Mouse (Mus musculus) right cerebral cortex, postnatal 25 days (tissue): ENCODE measurements around the gene Aven.

ENCODE experiments used
- DNase-seq: peaks from one replicate; pipeline ENCODE4 v3.0.0; 2022

The Aven gene

GRCm38 (mm10) chr2:112491629-112492028, 1.1 kb upstream of the Aven start:
- no peak for DNase-seq

GRCm38 (mm10) chr2:112492431-112492855, 321 bp upstream of the Aven start:
- DNase-seq, result no peak

- no peak for DNase-seq
Measured at GRCm38 (mm10) chr2:112493539-112494260, 936 bp downstream of the Aven start.

GRCm38 (mm10) chr2:112497851-112498250, 5.1 kb downstream of the Aven start:
- no peak for DNase-seq

- peak; percentile 61 for DNase-seq
Measured at GRCm38 (mm10) chr2:112501209-112501608, 8.4 kb downstream of the Aven start.

GRCm38 (mm10) chr2:112503978-112504377, 11.2 kb downstream of the Aven start:
- DNase-seq, result no peak

GRCm38 (mm10) chr2:112506841-112507435, 14.2 kb downstream of the Aven start:
- DNase-seq, result no peak

GRCm38 (mm10) chr2:112507444-112507843, 14.7 kb downstream of the Aven start:
- no peak for DNase-seq

- no peak for DNase-seq
Measured at GRCm38 (mm10) chr2:112510140-112510539, 17.4 kb downstream of the Aven start.

GRCm38 (mm10) chr2:112513036-112513435, 20.3 kb downstream of the Aven start:
- no peak for DNase-seq

GRCm38 (mm10) chr2:112516728-112517127, 24.0 kb downstream of the Aven start:
- no peak for DNase-seq

- DNase-seq, result no peak
Measured at GRCm38 (mm10) chr2:112517218-112517617, 24.5 kb downstream of the Aven start.

- no peak for DNase-seq
Measured at GRCm38 (mm10) chr2:112518541-112518940, 25.8 kb downstream of the Aven start.

GRCm38 (mm10) chr2:112520526-112521482, 28.0 kb downstream of the Aven start:
- DNase-seq, result no peak

- DNase-seq, result no peak
Measured at GRCm38 (mm10) chr2:112526933-112527332, 34.2 kb downstream of the Aven start.

- DNase-seq, result no peak
Measured at GRCm38 (mm10) chr2:112532812-112533496, 40.2 kb downstream of the Aven start.

- DNase-seq, result peak; percentile 16
Measured at GRCm38 (mm10) chr2:112534677-112535222, 42.0 kb downstream of the Aven start.

GRCm38 (mm10) chr2:112538783-112539182, 46.0 kb downstream of the Aven start:
- no peak for DNase-seq

- no peak for DNase-seq
Measured at GRCm38 (mm10) chr2:112541695-112542285, 49.0 kb downstream of the Aven start.

- no peak for DNase-seq
Measured at GRCm38 (mm10) chr2:112556527-112556926, 63.8 kb downstream of the Aven start.

GRCm38 (mm10) chr2:112557453-112557852, 64.7 kb downstream of the Aven start:
- no peak for DNase-seq

GRCm38 (mm10) chr2:112561549-112561948, 68.8 kb downstream of the Aven start:
- no peak for DNase-seq
